Mouse (Mus musculus) spleen, adult 2 months (tissue): Measurements from ENCODE around the gene Tmem259. TPM values are rescaled to one million over a fixed set of nuclear protein-coding genes. Genes with fewer than 3 reads are reported as not detected.

ENCODE experiments used
- DNase-seq, 2 experiments: peaks; one replicate each; pipeline versions ENCODE4 v3.0.0 to v3.0.0-alpha.2; 2012 to 2021; ENCODE audit warnings: low spot score in 2 of 2, low read depth in 1 of 2
- H3K27ac ChIP-seq: fragments of 200-500 bp; 2 replicates; pipeline ENCODE4 v1.5.1; 2012; ENCODE audit warnings: low read length, inconsistent platforms; ENCODE audit not compliant: insufficient read depth
- H3K27me3 ChIP-seq: fragments of 200-500 bp; 2 replicates; pipeline ENCODE4 v1.6.1; 2012; ENCODE audit warnings: mild to moderate bottlenecking, moderate library complexity, low read length, inconsistent platforms; ENCODE audit not compliant: control insufficient read depth, insufficient read depth
- H3K36me3 ChIP-seq: fragments of 200-500 bp; 2 replicates; pipeline ENCODE4 v1.6.1; 2012; ENCODE audit warnings: mild to moderate bottlenecking, low read length, inconsistent platforms; ENCODE audit not compliant: control insufficient read depth, insufficient read depth
- H3K4me1 ChIP-seq: fragments of 200-500 bp; 2 replicates; pipeline ENCODE4 v1.6.1; 2011; ENCODE audit warnings: inconsistent platforms; ENCODE audit not compliant: control insufficient read depth, insufficient read depth, insufficient read length
- H3K4me3 ChIP-seq: fragments of 200-500 bp; 2 replicates; pipeline ENCODE4 v1.5.1; 2011; ENCODE audit warnings: mild to moderate bottlenecking, inconsistent platforms; ENCODE audit not compliant: insufficient read depth, insufficient read length; ENCODE audit errors: extremely low read depth
- CTCF ChIP-seq: fragments of 200-500 bp; IDR thresholded peaks from 2 replicates; pipeline ENCODE4 v1.5.1; 2011; ENCODE audit warnings: mild to moderate bottlenecking, inconsistent platforms; ENCODE audit not compliant: insufficient read depth, insufficient read length, insufficient replicate concordance; ENCODE audit errors: extremely low read depth
- POLR2A ChIP-seq: fragments of 200-500 bp; IDR thresholded peaks from 2 replicates; pipeline ENCODE4 v1.6.1; 2011; ENCODE audit warnings: low read depth, low read length, inconsistent platforms
- WGBS: fragments of 180-500 bp; shearing (Covaris S2); methylation state at CpG from one replicate; pipeline ENCODE4 v1.1.7; 2018; 5-methylcytosine and 5-hydroxymethylcytosine counted together
- polyA plus RNA-seq: library from polyadenylated mRNA; depleted of rRNA; stranded (reverse); fragments of >200 nt; gene quantifications from 2 replicates; pipeline ENCODE4 v1.2.3, GENCODE M21; 2012

Gene Tmem259
- polyA plus RNA-seq, 1 experiment: 266 TPM

DNA sequence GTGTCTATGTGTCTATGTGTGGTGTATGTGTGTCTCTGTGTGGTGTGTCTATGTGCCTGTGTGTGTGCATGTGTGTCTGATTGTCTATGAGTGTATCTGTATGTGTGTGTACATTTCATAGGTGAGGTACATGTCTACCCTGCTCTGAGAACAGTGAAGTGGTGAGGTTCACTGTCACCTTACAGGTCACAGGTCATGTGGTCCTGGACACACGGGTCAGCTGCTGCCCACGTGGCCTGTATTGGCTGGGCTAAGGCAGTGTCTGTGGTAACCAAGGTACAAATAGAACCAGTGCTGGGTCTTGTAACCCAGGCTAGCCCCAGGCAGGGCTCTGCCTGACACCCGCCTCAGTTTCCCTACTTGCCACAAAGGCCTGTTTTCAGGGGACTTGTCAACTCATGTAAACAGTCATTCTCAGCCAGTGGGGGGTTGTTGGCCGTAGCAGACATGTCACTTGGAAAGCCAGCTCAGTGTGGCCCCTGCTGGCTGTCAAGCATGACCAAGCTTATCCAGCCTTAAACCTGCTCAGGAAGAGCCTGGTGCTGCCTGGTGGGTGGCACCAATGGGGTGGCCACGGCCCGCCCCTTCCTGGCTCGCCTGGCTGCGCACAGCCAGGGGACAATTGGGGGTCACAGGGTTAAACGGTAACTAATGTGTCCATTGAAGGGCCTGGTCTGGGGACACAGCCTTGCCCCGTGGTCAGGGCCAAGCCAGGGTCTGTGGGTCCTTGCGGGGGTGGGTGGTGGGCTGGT, 46.2 kb downstream of the Tmem259 start:
- 45% methylated on average over 11 of the region's 11 CpGs for WGBS
- no peak for DNase-seq
- H3K4me1 ChIP-seq: peaks cover 64% of the 10 kb centered on the region

DNA sequence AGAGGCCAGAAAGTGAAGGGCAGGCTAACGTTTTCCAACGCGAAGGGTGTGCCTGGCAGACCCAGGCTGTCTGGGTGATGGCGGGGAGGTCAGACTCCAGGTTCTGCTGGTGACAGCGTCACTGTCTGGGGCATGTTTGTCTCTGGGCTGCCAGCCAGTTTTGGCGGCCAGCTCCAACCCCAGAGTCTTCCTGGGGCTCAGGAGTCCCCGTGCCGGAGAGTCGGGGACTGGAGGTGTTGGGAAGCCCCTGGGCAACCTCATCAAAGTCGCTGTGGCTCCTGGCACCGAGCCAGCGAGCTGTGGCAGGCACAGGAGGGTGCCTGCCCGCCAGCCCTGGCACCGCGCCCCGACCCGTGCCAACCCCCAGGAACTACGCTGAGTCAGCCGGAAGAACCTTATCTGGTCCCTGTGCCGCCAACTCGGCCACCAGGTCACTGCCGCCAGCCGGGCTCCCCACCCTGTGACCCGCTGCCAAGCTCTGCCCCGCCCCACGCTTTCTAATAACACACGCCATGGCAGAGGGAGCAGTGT, 47.2 kb downstream of the Tmem259 start:
- Histone ChIP-seq H3K4me1 (peaks cover 62% of the 10 kb centered on the region), H3K36me3 (peaks cover 7% of the 10 kb centered on the region; the same call in 1 of the 2 replicates), H3K27ac (peak overlapping the region; percentile 57), H3K27me3 (no peaks in the 10 kb centered on the region), H3K4me3 (peak overlapping the region; percentile 16; the same call in 1 of the 2 replicates)
- peak; percentile 55 to 84 for DNase-seq
- TF ChIP-seq POLR2A (no peak), CTCF (no peak)
- WGBS: 3% methylated on average over 27 of the region's 27 CpGs

More for the DNA sequence above, 46.2 kb downstream of the Tmem259 start:
- H3K4me3 ChIP-seq: no peak overlapping the region
- no peak for TF ChIP-seq POLR2A
- no peak for TF ChIP-seq CTCF
- no peaks in the 10 kb centered on the region for H3K27me3 ChIP-seq
- H3K36me3 ChIP-seq: peaks cover 2% of the 10 kb centered on the region; the same call in 1 of the 2 replicates
- H3K27ac ChIP-seq: no peak overlapping the region

DNA sequence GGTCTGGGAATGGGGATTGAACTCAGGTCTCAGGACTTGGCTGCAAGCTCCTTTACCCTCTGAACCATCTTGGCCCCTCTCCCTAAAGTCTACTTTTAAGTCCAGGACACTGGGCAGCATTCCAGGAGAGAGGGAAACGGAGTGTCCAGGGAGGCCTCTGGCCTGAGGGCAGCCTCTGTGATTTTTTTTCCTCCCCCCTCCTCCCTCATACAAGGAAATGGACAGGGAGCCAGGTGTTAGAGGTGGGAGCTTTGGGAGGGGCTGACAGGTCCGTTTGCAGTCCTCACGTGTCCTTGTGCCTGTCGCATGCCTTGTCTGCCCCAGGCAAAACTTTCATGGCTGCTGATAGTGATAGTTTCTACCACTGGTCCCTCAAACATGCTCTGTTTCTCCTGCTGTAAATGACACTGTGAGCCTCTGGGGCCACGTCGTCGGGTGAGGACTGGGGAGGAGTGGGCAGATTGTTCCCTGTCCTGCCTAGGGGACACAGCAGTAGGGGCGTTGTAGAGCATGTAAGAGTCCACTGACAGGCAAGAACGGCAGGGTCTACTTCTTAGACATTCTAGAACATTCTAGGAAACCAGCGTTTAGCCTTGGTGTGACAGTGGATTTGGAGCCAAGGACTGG, 47.7 kb downstream of the Tmem259 start:
- TF ChIP-seq CTCF (no peak), POLR2A (no peak)
- 37% methylated on average over 10 of the region's 10 CpGs for WGBS

DNA sequence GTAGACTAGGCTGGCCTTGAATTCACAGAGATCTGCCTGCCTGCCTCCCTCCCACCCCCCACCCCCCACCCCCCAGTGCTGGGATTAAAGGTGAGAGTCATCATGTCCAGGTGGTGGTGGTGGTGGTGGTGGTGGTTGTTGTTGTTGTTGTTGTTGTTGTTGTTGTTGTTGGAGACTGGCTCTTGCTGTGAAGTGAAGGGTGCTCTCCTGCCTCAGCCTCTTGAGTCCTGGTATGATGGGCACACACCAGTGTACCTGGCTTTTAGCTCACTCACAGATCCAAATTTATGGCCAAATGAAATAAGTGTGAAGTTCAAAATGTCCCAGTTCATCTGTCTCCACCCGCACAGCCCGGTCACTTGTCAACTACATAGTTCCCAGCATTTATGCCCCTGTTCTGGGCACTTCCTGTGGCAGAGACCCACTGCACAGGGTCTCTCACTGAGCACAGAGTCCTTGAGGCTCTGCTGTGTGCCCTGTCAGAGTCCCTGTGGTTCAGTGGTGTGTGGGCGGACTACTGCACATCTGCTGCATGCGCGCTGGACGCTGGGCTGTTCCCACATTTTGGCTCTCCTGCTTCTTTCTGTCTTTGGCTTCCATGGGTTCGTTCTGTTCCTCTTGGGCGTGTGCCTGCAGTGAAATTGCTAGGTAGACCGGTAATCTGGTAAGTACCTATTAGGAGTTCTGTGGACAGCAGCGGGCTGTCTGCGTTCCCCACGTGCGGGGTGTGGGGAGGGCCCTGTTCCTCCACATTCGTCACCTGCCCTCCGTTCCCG, 49.1 kb downstream of the Tmem259 start:
- TF ChIP-seq POLR2A: no peak
- no peak for TF ChIP-seq CTCF
- peaks cover 15% of the 10 kb centered on the region for H3K36me3 ChIP-seq
- no peak overlapping the region for H3K27ac ChIP-seq
- peaks cover 45% of the 10 kb centered on the region for H3K4me1 ChIP-seq
- WGBS: 96% methylated on average over 16 of the region's 16 CpGs
- no peak overlapping the region for H3K4me3 ChIP-seq
- no peak for DNase-seq
- H3K27me3 ChIP-seq: no peaks in the 10 kb centered on the region

More for the DNA sequence above, 47.7 kb downstream of the Tmem259 start:
- peaks cover 57% of the 10 kb centered on the region for H3K4me1 ChIP-seq
- H3K36me3 ChIP-seq: peaks cover 11% of the 10 kb centered on the region
- H3K4me3 ChIP-seq: no peak overlapping the region; the same call in 1 of the 2 replicates
- no peak for DNase-seq
- no peaks in the 10 kb centered on the region for H3K27me3 ChIP-seq
- H3K27ac ChIP-seq: peak overlapping the region; percentile 13; the same call in 1 of the 2 replicates

DNA sequence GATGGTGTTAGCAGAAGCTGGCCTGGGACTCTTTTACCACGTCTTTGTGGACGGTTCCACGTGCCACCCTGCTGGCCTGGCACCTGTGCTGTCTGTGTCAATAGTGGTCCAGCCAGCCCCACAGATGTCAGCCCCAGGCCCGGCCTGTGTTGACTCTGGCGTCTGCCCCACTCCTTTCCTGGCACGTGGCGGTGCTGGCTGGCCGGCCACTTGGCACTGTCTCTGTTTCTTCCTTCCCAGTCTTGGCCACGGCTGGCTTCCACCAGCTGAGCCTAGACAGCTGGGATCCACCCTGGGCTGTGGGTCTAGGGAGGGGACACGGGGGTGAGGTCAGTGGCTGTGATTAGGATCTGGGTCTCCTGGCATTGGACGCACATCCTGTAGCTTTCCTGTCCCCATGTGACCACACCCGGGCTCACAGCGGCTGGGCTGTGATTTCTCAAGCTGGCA, 49.8 kb downstream of the Tmem259 start:
- Histone ChIP-seq H3K4me1 (peaks cover 39% of the 10 kb centered on the region), H3K27me3 (no peaks in the 10 kb centered on the region), H3K27ac (no peak overlapping the region), H3K4me3 (no peak overlapping the region), H3K36me3 (peaks cover 15% of the 10 kb centered on the region)
- DNase-seq: no peak
- TF ChIP-seq CTCF (no peak), POLR2A (no peak)
- WGBS: 82% methylated on average over 13 of the region's 13 CpGs

DNA sequence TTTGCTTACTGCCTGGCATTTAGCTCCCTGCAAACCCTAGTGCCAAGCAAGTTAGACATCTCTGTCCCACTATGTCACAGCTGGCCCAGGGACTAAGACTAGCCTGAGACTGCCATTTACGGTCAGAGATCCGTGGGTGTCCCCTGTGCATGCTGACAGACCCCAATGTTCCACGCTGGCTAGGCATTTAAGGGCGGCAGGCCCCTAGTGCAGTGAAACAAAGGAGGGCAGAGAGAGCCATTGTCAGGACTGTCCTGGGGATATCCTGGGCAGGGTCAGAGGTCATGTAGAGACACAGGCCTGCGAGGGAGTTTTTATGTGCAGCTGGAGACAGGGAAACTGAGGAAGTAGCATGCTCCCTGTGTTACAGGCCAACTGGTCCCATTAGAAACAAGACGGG, 50.3 kb downstream of the Tmem259 start:
- peaks cover 15% of the 10 kb centered on the region for H3K36me3 ChIP-seq
- no peak for DNase-seq
- H3K27ac ChIP-seq: no peak overlapping the region
- no peak for TF ChIP-seq POLR2A
- no peak for TF ChIP-seq CTCF
- 91% methylated on average over 6 of the region's 6 CpGs for WGBS
- peaks cover 35% of the 10 kb centered on the region for H3K4me1 ChIP-seq
- H3K27me3 ChIP-seq: no peaks in the 10 kb centered on the region
- H3K4me3 ChIP-seq: no peak overlapping the region
